Mouse (Mus musculus) spleen, adult 2 months (tissue): ENCODE results near the gene Abhd11.

Experiments
- CTCF ChIP-seq: fragments of 200-500 bp; IDR thresholded peaks from 2 replicates; pipeline ENCODE4 v1.5.1; 2011; ENCODE audit warnings: mild to moderate bottlenecking, inconsistent platforms; ENCODE audit not compliant: insufficient read depth, insufficient read length, insufficient replicate concordance; ENCODE audit errors: extremely low read depth
- POLR2A ChIP-seq: fragments of 200-500 bp; IDR thresholded peaks from 2 replicates; pipeline ENCODE4 v1.6.1; 2011; ENCODE audit warnings: low read depth, low read length, inconsistent platforms

DNA sequence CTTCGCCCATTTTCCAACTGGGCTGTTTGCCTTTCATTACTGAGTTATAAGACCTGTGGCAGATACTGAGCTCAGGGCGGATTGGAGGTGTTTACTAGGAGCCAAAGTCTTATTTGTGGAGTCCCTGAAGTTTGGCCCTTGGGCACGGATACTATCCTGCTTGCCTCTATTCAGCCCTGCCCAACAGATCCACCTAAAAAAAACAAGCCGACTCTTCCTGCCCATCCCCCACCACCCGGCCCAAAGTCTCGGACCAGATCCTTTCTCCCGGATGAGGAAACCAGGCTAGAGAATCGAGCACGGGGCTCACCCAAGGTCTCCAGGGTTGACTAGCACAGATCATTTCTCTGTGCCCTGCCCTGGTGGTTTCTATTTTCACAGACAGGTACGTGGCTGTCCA, 27.8 kb upstream of the Abhd11 start:
- TF ChIP-seq CTCF (no peak), POLR2A (no peak)
